Mouse (Mus musculus): ENCODE measurements around the gene Gm49394.

The Gm49394 gene

GRCm38 (mm10) chr7:142669751-142670625 is at the start of gene Gm49394:
Gm49394 (minus strand) TSS chr7:142669942.
- no peak for DNase-seq

- DNase-seq: peak; percentile 56
These were observed 45.2 kb upstream of the Gm49394 start for GRCm38 (mm10) chr7:142714783-142715498.

GRCm38 (mm10) chr7:142706873-142707272 is 37.1 kb upstream of the Gm49394 start:
- DNase-seq: no peak

GRCm38 (mm10) chr7:142699334-142699860 is 29.7 kb upstream of the Gm49394 start:
- peak; percentile 5 for DNase-seq

GRCm38 (mm10) chr7:142678611-142679010 is 8.9 kb upstream of the Gm49394 start:
- DNase-seq: no peak

GRCm38 (mm10) chr7:142675644-142676043 is 5.9 kb upstream of the Gm49394 start:
- peak; percentile 76 for DNase-seq

GRCm38 (mm10) chr7:142675141-142675540 is 5.4 kb upstream of the Gm49394 start:
- DNase-seq: no peak

GRCm38 (mm10) chr7:142672120-142672519 is 2.4 kb upstream of the Gm49394 start:
- DNase-seq: peak; percentile 65

GRCm38 (mm10) chr7:142671067-142671466 is 1.3 kb upstream of the Gm49394 start:
- no peak for DNase-seq

- DNase-seq: no peak
These were observed 1.4 kb downstream of the Gm49394 start for GRCm38 (mm10) chr7:142668328-142668727.

- no peak for DNase-seq
These were observed 2.2 kb downstream of the Gm49394 start for GRCm38 (mm10) chr7:142667521-142667920.

- DNase-seq: peak; percentile 31
These were observed 3.1 kb downstream of the Gm49394 start, which contains the start of gene Igf2 for GRCm38 (mm10) chr7:142666659-142667058. Igf2 (minus strand) TSS chr7:142666816.

GRCm38 (mm10) chr7:142666109-142666508 is 3.6 kb downstream of the Gm49394 start:
- DNase-seq: no peak

GRCm38 (mm10) chr7:142665364-142665763 is 4.4 kb downstream of the Gm49394 start:
- DNase-seq: no peak

GRCm38 (mm10) chr7:142664465-142665029 is 5.2 kb downstream of the Gm49394 start:
- no peak for DNase-seq

GRCm38 (mm10) chr7:142663931-142664421 is 5.8 kb downstream of the Gm49394 start:
- DNase-seq: peak; percentile 11

- DNase-seq: no peak
These were observed 6.6 kb downstream of the Gm49394 start for GRCm38 (mm10) chr7:142663151-142663550.

- no peak for DNase-seq
These were observed 7.9 kb downstream of the Gm49394 start for GRCm38 (mm10) chr7:142661811-142662210.

GRCm38 (mm10) chr7:142661046-142661445 is 8.7 kb downstream of the Gm49394 start:
- no peak for DNase-seq

- DNase-seq: peak; percentile 16
These were observed 9.1 kb downstream of the Gm49394 start for GRCm38 (mm10) chr7:142660651-142660945.

GRCm38 (mm10) chr7:142659767-142660650 is 9.7 kb downstream of the Gm49394 start:
- DNase-seq: no peak

GRCm38 (mm10) chr7:142659181-142659681 is 10.5 kb downstream of the Gm49394 start:
- DNase-seq: peak; percentile 25

All from lung, postnatal 10 days (tissue).